ENCODE assay signal across 11 mouse cellular contexts in genomic region chr3:90359230-90359629, GRCm38 (mm10).
"Had no signal": no experiment of that assay in that cellular context is flagged by ENCODE, and none has a peak within 500 bp of the region (broad histone marks: within the 10 kb centered on the region; RNA-seq: fewer than 3 reads in every experiment).

No protein-coding gene starts in this region.

- DNase-seq: kidney, adult 8-10 months; kidney, postnatal 10 days; kidney, postnatal 36 days; left cerebral cortex, postnatal 4 days; liver, postnatal 0 days; lung, embryonic 14.5 days; midbrain, embryonic 14.5 days; thymus, adult 2 months; thymus, postnatal 14 days; thymus, postnatal 4 days had no signal

- ATAC-seq: liver, postnatal 0 days; lung, postnatal 0 days had no signal
